Mouse (Mus musculus) hindbrain, embryonic 10.5 days (tissue): ENCODE results near the gene Obp2b. TPM values are rescaled to one million over a fixed set of nuclear protein-coding genes. Genes with fewer than 3 reads are reported as not detected.
"Not testable (repeated sequence)": the region's sequence is repeated elsewhere in the genome, so short reads cannot be mapped to it uniquely, and the experiment has no call there.

Experiments used
- DNase-seq: peaks from one replicate; pipeline ENCODE4 v3.0.0-alpha.2; 2017; ENCODE audit warnings: low spot score
- H3K27ac ChIP-seq: fragments of 300-500 bp; sonication (generic); 2 replicates; pipeline ENCODE4 v1.5.1; 2016; ENCODE audit warnings: mild to moderate bottlenecking, moderate library complexity
- H3K27me3 ChIP-seq: fragments of 300-500 bp; sonication (generic); 2 replicates; pipeline ENCODE4 v1.6.1; 2016; ENCODE audit warnings: mild to moderate bottlenecking; ENCODE audit not compliant: poor library complexity, insufficient read depth, severe bottlenecking
- H3K36me3 ChIP-seq: fragments of 300-500 bp; sonication (generic); 2 replicates; pipeline ENCODE4 v1.6.1; 2016; ENCODE audit warnings: mild to moderate bottlenecking, moderate library complexity
- H3K4me1 ChIP-seq: fragments of 300-500 bp; sonication (generic); replicated peaks from 2 replicates; pipeline ENCODE4 v1.6.1; 2016; ENCODE audit warnings: mild to moderate bottlenecking
- H3K4me3 ChIP-seq: fragments of 300-500 bp; sonication (generic); 2 replicates; pipeline ENCODE4 v1.5.1; 2016; ENCODE audit warnings: mild to moderate bottlenecking, moderate library complexity
- H3K9me3 ChIP-seq: fragments of 300-500 bp; sonication (generic); 2 replicates; pipeline ENCODE4 v1.6.1; 2016; ENCODE audit warnings: mild to moderate bottlenecking, moderate library complexity
- WGBS: fragments of 180-500 bp; shearing (Covaris S2); methylation state at CpG from one replicate; pipeline ENCODE4 v1.1.7; 2016; 5-methylcytosine and 5-hydroxymethylcytosine counted together
- polyA plus RNA-seq: library from polyadenylated mRNA; unstranded; fragments of >200 nt; fragmentation: Nextera tagmentation; extraction: Ambion mirVana; gene quantifications from 2 replicates; pipeline ENCODE4 v1.2.1, GENCODE M21; 2016

Gene Obp2b
- not detected in 2 replicates for polyA plus RNA-seq

DNA sequence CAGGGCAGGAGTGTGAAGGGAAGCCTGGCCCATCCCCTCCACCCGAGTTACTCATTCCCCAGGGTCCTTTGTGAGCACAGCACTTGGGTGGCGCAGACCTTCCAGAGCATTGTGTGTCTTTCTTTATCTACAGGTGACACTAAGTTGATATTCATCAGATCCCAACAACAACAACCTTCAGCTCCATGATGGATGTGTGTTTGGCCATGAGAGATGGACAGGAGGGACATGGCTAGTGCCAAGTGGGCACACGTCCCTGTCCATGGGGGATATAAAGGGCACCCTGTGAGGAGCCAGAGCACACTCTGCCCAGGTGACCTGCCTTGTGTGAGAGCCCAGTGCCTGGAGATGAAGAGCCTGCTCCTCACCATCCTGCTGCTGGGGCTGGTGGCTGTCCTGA lies at the start of gene Obp2b:
Gene Obp2b, plus strand, starts transcription at position 301 of the 400 bp plus-strand sequence.
- WGBS, result 82% methylated on average over 3 of the region's 3 CpGs

DNA sequence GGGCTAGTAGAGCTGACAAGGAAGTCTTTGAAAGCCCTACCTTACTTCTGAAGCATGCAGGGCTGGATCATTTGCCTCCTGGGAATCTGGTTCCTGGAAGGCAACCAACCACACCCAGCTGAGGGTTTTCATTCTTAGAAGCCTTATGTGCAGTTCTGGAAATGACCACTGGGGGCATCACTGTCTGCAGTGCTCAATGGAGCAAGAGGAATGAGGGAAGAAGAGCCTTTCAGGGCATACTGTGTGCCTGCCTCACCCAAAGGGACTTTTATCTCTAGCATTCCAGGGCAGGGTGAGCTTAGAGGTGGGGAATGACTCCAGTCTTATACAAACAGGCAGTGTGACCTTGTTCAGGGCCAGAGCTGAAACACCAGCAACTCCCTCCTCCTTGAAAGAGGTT lies 42.2 kb upstream of the Obp2b start:
- no peaks in the 10 kb centered on the region for H3K4me1 ChIP-seq
- H3K36me3 ChIP-seq, result no peaks in the 10 kb centered on the region
- DNase-seq, result peak; percentile 61
- no peak overlapping the region for H3K4me3 ChIP-seq
- no peak overlapping the region for H3K27ac ChIP-seq
- no peaks in the 10 kb centered on the region for H3K9me3 ChIP-seq
- no peaks in the 10 kb centered on the region for H3K27me3 ChIP-seq

More for the DNA sequence above, at the start of gene Obp2b:
- H3K27ac ChIP-seq, H3K9me3 ChIP-seq, H3K4me3 ChIP-seq, H3K4me1 ChIP-seq, H3K27me3 ChIP-seq, DNase-seq, H3K36me3 ChIP-seq: not testable (repeated sequence)

DNA sequence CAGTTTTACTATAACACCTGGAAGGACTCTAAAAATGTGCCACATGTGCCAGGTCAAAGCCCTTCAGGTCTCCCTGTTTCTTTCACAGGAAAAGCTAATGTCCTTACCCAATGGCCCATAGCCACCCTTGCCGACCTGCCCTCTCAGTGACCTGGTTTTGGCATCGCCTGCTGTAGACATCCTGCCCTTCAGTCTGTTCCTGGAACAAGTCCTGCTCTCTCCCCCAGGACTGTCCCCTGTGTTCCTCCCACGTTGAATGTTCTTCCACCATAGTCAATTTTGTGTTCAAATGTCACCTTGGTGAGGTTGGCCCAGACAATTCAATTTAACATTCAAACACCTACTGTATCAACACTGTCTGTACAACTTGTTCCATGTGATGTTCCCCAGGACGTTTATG lies 39.9 kb upstream of the Obp2b start:
- no peaks in the 10 kb centered on the region for H3K9me3 ChIP-seq
- no peak for DNase-seq
- H3K36me3 ChIP-seq, result no peaks in the 10 kb centered on the region
- WGBS, result 67% methylated on average over 4 of the region's 4 CpGs
- no peak overlapping the region for H3K27ac ChIP-seq
- H3K4me3 ChIP-seq, result no peak overlapping the region
- no peaks in the 10 kb centered on the region for H3K4me1 ChIP-seq
- H3K27me3 ChIP-seq, result no peaks in the 10 kb centered on the region

DNA sequence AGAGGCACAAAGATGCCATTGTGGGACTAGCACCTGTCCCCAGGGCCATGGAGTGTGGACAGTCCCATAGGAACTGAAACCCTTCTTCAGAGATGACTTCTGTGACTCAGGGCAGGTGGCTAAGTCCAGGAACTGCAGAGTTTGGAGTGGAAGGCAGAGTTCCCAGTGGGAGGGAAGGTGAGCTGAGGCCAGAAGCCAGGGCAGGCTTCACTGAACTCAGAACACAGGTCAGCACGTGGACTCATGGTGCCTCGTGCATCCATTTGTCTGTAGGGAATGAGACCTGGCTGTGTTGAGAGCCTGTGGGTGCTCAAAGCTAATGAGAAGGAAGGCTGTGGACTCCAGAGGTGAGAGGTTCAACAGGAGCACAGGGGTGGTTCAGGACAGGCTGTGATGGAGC lies 38.1 kb upstream of the Obp2b start:
- WGBS, result 80% methylated on average over 2 of the region's 2 CpGs
- Histone ChIP-seq H3K27ac (no peak overlapping the region), H3K4me3 (no peak overlapping the region), H3K9me3 (no peaks in the 10 kb centered on the region), H3K4me1 (no peaks in the 10 kb centered on the region), H3K27me3 (no peaks in the 10 kb centered on the region), H3K36me3 (no peaks in the 10 kb centered on the region)
- no peak for DNase-seq

DNA sequence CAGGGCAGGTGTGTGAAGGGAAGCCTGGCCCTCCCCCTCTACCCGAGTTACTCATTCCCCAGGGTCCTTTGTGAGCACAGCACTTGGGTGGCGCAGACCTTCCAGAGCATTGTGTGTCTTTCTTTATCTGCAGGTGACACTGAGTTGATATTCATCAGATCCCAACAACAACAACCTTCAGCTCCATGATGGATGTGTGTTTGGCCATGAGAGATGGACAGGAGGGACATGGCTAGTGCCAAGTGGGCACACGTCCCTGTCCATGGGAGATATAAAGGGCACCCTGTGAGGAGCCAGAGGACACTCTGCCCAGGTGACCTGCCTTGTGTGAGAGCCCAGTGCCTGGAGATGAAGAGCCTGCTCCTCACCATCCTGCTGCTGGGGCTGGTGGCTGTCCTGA lies 37.1 kb upstream of the Obp2b start, which contains the start of gene Obp2a:
Gene Obp2a, plus strand, starts transcription at position 301 of the 400 bp plus-strand sequence.
- not testable (repeated sequence) for H3K27me3 ChIP-seq, DNase-seq, H3K4me1 ChIP-seq, H3K36me3 ChIP-seq, H3K4me3 ChIP-seq, H3K27ac ChIP-seq, H3K9me3 ChIP-seq
- 85% methylated on average over 3 of the region's 3 CpGs for WGBS

DNA sequence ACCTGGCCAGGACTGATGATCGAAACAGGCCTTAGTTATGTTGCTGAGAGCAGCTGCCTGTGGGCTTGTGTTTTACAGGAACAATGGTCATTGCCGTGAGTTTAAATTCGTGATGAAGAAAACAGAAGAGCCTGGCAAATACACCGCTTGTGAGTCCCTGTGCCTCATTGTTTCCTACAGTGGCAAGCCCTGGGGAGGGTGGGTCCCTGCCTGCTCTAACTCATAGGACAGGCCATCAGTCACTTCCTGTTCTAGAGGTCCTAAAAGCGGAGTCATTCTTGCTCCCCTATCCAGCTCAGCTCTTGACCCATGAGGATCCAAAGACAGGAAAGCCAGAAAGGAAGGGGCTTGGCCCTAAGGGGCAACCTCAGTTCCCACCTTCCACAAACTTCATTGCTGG lies 35.8 kb upstream of the Obp2b start:
- no peak for DNase-seq
- Histone ChIP-seq H3K9me3 (no peaks in the 10 kb centered on the region), H3K36me3 (no peaks in the 10 kb centered on the region), H3K27ac (no peak overlapping the region), H3K4me3 (no peak overlapping the region), H3K4me1 (no peaks in the 10 kb centered on the region), H3K27me3 (no peaks in the 10 kb centered on the region)
- 90% methylated on average over 5 of the region's 5 CpGs for WGBS

DNA sequence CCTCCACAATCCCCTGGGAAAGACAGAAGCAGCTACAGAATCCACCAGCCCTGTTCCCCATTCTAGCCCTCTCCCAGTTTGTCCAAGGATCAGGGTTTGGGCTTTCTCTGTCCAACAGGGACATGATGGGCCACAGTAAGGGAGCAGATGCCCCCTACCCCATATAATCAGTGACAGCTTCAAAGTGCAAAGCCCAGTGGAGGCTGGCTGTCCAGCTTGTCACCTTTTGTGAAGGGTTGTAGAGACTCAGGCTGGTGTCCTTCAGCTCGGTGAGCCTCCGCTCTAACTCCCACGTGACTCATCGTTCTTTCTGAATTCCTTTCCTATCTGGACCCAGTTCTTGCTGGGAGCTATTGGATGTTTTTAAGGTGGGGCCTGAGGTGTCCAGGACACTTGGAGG lies 33.1 kb upstream of the Obp2b start:
- 86% methylated on average over 4 of the region's 4 CpGs for WGBS
- H3K27ac ChIP-seq, result no peak overlapping the region
- H3K36me3 ChIP-seq, result no peaks in the 10 kb centered on the region
- H3K27me3 ChIP-seq, result no peaks in the 10 kb centered on the region
- H3K4me1 ChIP-seq, result peaks cover 19% of the 10 kb centered on the region
- H3K9me3 ChIP-seq, result no peaks in the 10 kb centered on the region
- DNase-seq, result no peak
- H3K4me3 ChIP-seq, result no peak overlapping the region

DNA sequence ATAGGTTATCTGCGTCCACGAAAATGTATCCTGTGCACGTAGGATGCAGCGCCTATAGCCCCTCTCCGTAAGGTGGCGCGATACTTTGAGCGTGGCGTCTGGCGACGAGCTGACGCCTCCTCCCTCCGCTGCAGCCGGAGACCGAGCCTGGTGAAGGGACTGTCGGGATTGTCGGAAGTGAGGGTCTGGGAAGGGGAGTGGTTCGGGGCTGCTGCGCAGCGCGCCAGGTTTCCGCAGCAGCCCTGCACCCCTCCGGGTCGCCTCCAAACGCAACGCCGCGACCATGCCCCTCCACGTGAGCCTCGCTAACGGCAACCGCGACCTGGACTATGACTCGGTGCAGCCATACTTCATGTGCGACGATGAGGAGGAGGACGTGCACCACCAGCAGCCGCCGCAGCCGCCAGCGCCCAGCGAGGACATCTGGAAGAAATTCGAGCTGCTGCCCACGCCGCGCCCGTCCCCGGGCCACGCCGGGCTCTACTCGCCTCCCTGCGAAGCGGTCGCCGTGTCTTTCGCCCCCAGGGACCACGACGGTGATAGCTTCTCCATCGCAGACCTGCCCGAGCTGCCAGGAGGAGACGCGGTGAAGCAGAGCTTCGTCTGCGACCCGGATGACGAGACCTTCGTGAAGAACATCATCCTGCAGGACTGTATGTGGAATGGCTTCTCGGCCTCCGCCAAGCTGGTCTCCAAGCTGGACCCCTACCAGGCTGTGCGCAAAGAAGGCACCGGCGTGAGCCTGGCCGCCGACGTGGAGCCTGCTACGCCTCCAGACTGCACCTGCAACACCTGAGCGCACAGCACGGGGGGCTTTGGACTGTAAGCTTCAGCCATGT lies 29.9 kb upstream of the Obp2b start, which contains the start of gene Bmyc:
Gene Bmyc, plus strand, starts transcription at position 97 of the 839 bp plus-strand sequence.
- WGBS, result under 1% methylated on average over 78 of the region's 78 CpGs

DNA sequence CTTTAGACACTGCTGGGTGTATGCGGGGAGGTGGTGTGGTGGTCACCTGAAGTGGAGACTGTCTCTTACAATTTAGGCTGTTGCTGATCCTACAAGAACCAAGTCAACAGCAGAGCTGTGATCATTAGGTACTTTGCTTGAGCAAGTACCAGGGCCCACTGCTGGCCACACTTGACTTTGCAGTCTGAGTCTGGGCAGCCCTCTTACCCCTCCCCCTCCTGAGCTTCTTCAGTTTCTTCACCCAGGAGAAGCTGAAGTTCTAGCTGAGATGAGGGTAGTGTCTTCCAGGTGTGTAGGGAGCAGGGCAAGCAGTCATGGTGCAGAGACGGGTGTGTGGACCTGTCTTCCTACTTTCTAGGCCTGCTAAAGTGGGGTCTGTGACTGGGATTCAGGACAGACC lies 28.7 kb upstream of the Obp2b start:
- DNase-seq, result peak; percentile 25
- H3K27ac ChIP-seq, result no peak overlapping the region

More for the DNA sequence above, 29.9 kb upstream of the Obp2b start, which contains the start of gene Bmyc:
- H3K9me3 ChIP-seq, result no peaks in the 10 kb centered on the region
- DNase-seq, result peak; percentile 87
- peak within 1 kb of the TSS; percentile 78 for H3K4me3 ChIP-seq
- peaks cover 27% of the 10 kb centered on the region for H3K4me1 ChIP-seq
- H3K27ac ChIP-seq, result peak within 1 kb of the TSS; percentile 90
- H3K27me3 ChIP-seq, result no peaks in the 10 kb centered on the region
- no peaks in the 10 kb centered on the region for H3K36me3 ChIP-seq

DNA sequence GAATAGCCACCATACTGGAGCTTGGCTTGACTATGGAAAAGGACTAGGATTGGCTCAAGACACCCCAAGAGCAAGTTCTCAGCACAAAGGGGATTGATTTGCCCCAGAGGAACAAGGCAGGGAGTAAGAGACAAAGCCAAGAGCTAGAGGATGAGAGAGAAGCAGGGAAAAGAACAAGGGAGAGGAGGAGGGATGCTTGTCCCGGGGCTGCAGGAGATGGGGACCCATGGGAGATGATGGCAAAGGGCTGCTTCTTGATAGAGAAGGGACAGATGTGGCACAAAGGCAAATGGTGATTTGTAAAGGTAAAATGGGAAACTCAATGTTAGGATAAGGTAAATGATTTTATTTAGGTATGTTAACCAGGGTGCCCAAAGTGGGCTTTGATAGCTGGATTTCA lies 27.8 kb upstream of the Obp2b start:
- DNase-seq, H3K9me3 ChIP-seq, H3K27ac ChIP-seq, H3K36me3 ChIP-seq, H3K27me3 ChIP-seq, H3K4me3 ChIP-seq: not testable (repeated sequence)
- WGBS, result 91% methylated on average over 1 of the region's 1 CpGs
- peaks cover 28% of the 10 kb centered on the region for H3K4me1 ChIP-seq

More for the DNA sequence above, 28.7 kb upstream of the Obp2b start:
- Histone ChIP-seq H3K4me1 (peaks cover 28% of the 10 kb centered on the region), H3K9me3 (no peaks in the 10 kb centered on the region), H3K36me3 (no peaks in the 10 kb centered on the region), H3K4me3 (peak overlapping the region; percentile 78; the same call in 1 of the 2 replicates), H3K27me3 (no peaks in the 10 kb centered on the region)
- 82% methylated on average over 2 of the region's 2 CpGs for WGBS

DNA sequence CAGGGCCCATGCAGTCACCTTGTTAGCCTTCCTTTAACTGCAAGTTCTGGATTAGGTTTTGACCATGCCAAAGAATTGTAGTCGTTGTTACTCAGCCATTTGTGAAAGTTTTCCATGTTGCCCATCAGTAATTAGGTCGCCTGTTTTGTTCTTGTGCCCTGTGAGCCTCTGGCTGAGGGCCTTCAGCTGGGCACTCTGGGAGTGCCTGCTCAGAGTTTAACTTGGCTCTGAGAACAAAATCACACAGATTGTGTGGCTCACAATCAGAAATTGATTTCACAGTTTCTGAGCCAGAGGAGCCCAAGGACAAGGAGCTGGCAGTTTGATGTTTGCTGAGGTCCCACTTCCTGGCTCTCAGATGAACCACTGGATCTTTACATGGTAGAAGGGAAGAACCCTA lies 27.0 kb upstream of the Obp2b start:
- not testable (repeated sequence) for DNase-seq, H3K9me3 ChIP-seq, H3K27me3 ChIP-seq, H3K36me3 ChIP-seq, H3K27ac ChIP-seq, H3K4me3 ChIP-seq
- H3K4me1 ChIP-seq, result peaks cover 28% of the 10 kb centered on the region
- WGBS, result 84% methylated on average over 2 of the region's 2 CpGs

DNA sequence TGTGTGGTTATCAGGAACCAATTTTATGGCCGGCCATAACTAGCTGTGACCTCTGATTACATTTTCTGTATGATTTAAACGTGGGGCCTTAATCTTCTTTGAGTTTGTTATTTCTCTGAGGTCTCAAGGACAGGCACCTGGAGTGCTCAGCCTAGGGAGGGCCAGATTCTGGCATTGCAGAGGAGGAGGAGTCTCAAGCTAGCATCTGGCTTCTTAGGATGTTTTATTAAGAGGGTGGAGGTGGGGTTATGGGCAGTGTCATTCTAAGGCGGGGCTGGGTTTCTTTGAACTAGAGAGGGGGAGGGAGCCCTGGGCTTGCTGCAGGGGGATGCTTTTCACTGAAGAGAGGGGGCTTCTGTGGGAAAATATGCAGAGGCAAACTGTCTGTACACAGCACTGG lies 25.2 kb upstream of the Obp2b start:
- not testable (repeated sequence) for H3K27me3 ChIP-seq, H3K27ac ChIP-seq, DNase-seq, H3K36me3 ChIP-seq, H3K4me3 ChIP-seq, H3K9me3 ChIP-seq
- 28% methylated on average over 3 of the region's 3 CpGs for WGBS
- peaks cover 28% of the 10 kb centered on the region for H3K4me1 ChIP-seq

DNA sequence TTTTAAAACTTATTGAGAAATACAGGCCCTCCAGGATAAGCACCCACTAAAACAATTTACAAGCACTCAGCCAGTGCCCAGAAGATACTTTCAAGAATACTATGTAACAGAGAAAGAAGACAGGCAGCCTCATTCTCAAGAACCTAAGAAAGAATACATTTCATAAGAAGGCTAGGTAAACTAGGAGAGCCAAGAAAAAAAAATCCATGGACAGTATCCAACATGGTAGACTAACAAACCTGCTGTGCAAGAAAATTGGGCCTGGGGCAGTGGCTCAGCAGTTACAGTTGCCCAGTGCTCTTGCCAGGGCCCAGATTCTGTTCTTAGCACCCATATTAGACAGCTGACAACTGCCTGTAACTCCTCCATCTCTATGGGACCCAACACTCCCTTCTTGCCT lies 19.6 kb upstream of the Obp2b start:
- no peaks in the 10 kb centered on the region for H3K36me3 ChIP-seq
- H3K27me3 ChIP-seq, result no peaks in the 10 kb centered on the region
- no peaks in the 10 kb centered on the region for H3K9me3 ChIP-seq
- H3K4me3 ChIP-seq, result no peak overlapping the region
- no peaks in the 10 kb centered on the region for H3K4me1 ChIP-seq
- no peak for DNase-seq
- no peak overlapping the region for H3K27ac ChIP-seq
